Mouse (Mus musculus) forebrain, embryonic 10.5 days (tissue): Measurements from ENCODE around the gene Kdm5c. TPM values are rescaled to one million over a fixed set of nuclear protein-coding genes. Genes with fewer than 3 reads are reported as not detected.
"Not testable (repeated sequence)": the region's sequence is repeated elsewhere in the genome, so short reads cannot be mapped to it uniquely, and the experiment has no call there.

Experiments used
- DNase-seq: peaks from one replicate; pipeline ENCODE4 v3.0.0-alpha.2; 2017; ENCODE audit warnings: low spot score; ENCODE audit errors: extremely low spot score
- H3K27ac ChIP-seq: fragments of 300-500 bp; sonication (generic); 2 replicates; pipeline ENCODE4 v1.5.1; 2016; ENCODE audit warnings: mild to moderate bottlenecking
- H3K27me3 ChIP-seq: fragments of 300-500 bp; sonication (generic); 2 replicates; pipeline ENCODE4 v1.6.1; 2016; ENCODE audit warnings: mild to moderate bottlenecking; ENCODE audit not compliant: poor library complexity, severe bottlenecking
- H3K36me3 ChIP-seq: fragments of 300-500 bp; sonication (generic); replicated peaks from 2 replicates; pipeline ENCODE4 v1.6.1; 2016; ENCODE audit warnings: mild to moderate bottlenecking, moderate library complexity
- H3K4me1 ChIP-seq: fragments of 300-500 bp; sonication (generic); 2 replicates; pipeline ENCODE4 v1.6.1; 2016
- H3K4me3 ChIP-seq: fragments of 300-500 bp; sonication (generic); 2 replicates; pipeline ENCODE4 v1.5.1; 2016; ENCODE audit warnings: mild to moderate bottlenecking, moderate library complexity
- H3K9me3 ChIP-seq: fragments of 300-500 bp; sonication (generic); 2 replicates; pipeline ENCODE4 v1.6.1; 2016; ENCODE audit warnings: mild to moderate bottlenecking, moderate library complexity
- WGBS: fragments of 180-500 bp; shearing (Covaris S2); methylation state at CpG from one replicate; pipeline ENCODE4 v1.1.7; 2016; 5-methylcytosine and 5-hydroxymethylcytosine counted together
- polyA plus RNA-seq: library from polyadenylated mRNA; unstranded; fragments of >200 nt; fragmentation: Nextera tagmentation; extraction: Ambion mirVana; gene quantifications from 2 replicates; pipeline ENCODE4 v1.2.1, GENCODE M21; 2016

Gene Kdm5c
- polyA plus RNA-seq, 1 experiment from 2014 or later = 69.3 TPM

DNA sequence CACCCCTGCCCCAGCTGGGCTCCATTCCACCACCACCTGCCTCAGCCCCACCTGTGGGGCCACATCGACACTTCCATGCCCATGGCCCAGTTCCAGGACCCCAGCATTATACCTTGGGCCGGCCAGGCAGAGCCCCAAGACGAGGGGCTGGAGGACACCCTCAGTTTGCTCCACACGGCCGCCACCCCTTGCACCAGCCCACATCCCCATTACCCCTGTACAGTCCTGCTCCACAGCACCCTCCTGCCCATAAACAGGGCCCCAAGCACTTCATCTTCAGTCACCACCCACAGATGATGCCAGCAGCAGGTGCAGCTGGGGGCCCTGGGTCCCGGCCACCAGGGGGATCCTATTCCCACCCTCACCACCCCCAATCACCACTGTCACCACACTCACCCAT, 9.5 kb upstream of the Kdm5c start:
- Histone ChIP-seq H3K27me3 (peaks cover 100% of the 10 kb centered on the region), H3K27ac (no peak overlapping the region)
- 86% methylated on average over 6 of the region's 6 CpGs for WGBS

GRCm38 (mm10) chrX:152224280-152224679, 8.5 kb upstream of the Kdm5c start:
- Histone ChIP-seq H3K36me3 (no peaks in the 10 kb centered on the region), H3K4me1 (no peaks in the 10 kb centered on the region), H3K4me3 (no peak overlapping the region), H3K9me3 (no peaks in the 10 kb centered on the region), H3K27me3 (peaks cover 100% of the 10 kb centered on the region), H3K27ac (no peak overlapping the region)
- no peak for DNase-seq
- 81% methylated on average over 5 of the region's 5 CpGs for WGBS

More for the DNA sequence above, 9.5 kb upstream of the Kdm5c start:
- Histone ChIP-seq H3K4me3 (no peak overlapping the region), H3K36me3 (no peaks in the 10 kb centered on the region), H3K4me1 (no peaks in the 10 kb centered on the region), H3K9me3 (no peaks in the 10 kb centered on the region)
- no peak for DNase-seq

- 33% methylated on average over 3 of the region's 3 CpGs for WGBS
- Histone ChIP-seq H3K27me3 (peaks cover 13% of the 10 kb centered on the region), H3K4me3 (peak overlapping the region; percentile 86), H3K9me3 (no peaks in the 10 kb centered on the region), H3K4me1 (peaks cover 17% of the 10 kb centered on the region), H3K27ac (peak overlapping the region; percentile 93; the same call in 1 of the 2 replicates), H3K36me3 (peaks cover 29% of the 10 kb centered on the region)
- DNase-seq = no peak
These were observed 1.3 kb downstream of the Kdm5c start for GRCm38 (mm10) chrX:152234125-152234524.

DNA sequence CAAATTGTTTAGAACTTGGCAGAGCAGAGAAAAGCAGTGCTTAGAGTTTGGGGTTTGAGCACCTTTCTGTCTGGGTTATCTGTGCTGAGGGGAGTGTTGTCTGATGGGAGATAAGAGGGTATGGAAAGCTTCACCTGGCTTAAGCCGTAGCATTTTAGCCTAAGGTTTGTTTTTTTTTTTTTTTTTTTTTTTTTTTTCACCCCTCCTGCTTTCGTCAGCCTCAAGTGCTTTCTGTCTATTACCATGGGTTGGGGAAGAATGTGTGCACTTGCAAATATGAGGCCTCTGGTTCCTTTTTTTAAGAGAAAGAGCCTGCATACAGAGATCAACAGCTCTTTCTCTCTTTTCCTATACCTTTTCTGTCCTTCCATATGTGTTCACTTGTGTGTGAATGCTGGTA, 2.9 kb downstream of the Kdm5c start:
- DNase-seq = no peak
- WGBS = 88% methylated on average over 2 of the region's 2 CpGs
- no peaks in the 10 kb centered on the region for H3K9me3 ChIP-seq
- H3K27me3 ChIP-seq = peaks cover under 1% of the 10 kb centered on the region
- H3K36me3 ChIP-seq = peaks cover 45% of the 10 kb centered on the region
- peaks cover 17% of the 10 kb centered on the region for H3K4me1 ChIP-seq
- 0 out of 2 replicates have a peak overlapping the region, but pooled peaks have one; percentile 86 for H3K4me3 ChIP-seq
- no peak overlapping the region for H3K27ac ChIP-seq

DNA sequence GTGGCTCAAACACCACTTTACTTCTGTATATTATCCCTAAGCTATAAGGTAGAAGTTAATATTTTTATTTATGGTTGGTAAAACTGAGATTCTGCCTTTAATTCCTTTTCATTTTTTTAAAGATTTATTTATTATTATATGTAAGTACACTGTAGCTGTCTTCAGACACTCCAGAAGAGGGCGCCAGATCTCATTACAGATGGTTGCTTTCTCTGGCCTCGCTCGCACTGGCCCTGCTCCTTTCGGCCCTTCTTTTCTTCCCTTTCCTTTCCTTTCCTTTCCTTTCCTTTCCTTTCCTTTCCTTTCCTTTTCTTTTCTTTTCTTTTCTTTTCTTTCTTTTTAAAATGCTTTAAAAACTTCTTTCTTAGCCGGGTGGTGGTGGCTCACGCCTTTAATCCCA, 10.3 kb downstream of the Kdm5c start:
- WGBS = 80% methylated on average over 6 of the region's 6 CpGs
- not testable (repeated sequence) for H3K27ac ChIP-seq, H3K9me3 ChIP-seq, DNase-seq, H3K4me1 ChIP-seq, H3K4me3 ChIP-seq, H3K27me3 ChIP-seq
- peaks cover 98% of the 10 kb centered on the region for H3K36me3 ChIP-seq

DNA sequence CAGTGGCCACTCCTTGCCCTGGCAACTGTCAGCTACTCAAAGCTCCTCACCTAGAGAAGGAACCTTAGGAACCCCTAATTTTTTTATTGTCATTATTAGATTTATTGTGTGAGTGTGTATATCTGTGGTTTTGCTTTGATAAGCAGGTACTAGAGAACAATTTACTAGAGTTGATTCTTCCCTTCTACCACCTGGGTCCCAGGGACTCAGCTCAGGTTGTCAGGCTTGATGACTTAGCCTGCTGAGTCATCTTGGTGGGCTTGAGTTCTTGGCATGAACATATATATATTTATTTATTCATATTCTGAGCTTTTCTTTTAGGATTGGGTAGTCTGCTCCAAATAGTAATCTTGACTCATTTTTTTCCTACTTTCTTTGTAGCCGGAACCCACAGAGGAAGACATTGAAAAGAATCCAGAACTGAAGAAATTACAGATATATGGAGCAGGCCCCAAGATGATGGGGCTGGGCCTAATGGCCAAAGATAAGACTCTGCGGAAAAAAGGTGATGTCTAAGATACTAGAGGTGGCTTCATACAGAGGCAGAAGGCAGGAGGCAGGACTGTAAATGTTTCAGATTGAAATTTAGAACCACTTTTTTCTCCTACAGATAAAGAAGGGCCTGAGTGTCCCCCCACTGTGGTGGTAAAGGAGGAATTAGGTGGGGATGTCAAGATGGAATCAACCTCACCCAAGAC, 11.8 kb downstream of the Kdm5c start:
- H3K9me3 ChIP-seq = no peaks in the 10 kb centered on the region
- peaks cover 13% of the 10 kb centered on the region for H3K27me3 ChIP-seq
- no peak overlapping the region for H3K4me3 ChIP-seq
- no peaks in the 10 kb centered on the region for H3K4me1 ChIP-seq
- DNase-seq = no peak
- 90% methylated on average over 2 of the region's 2 CpGs for WGBS
- H3K27ac ChIP-seq = no peak overlapping the region
- H3K36me3 ChIP-seq = peaks cover 98% of the 10 kb centered on the region

GRCm38 (mm10) chrX:152271189-152271588, 38.4 kb downstream of the Kdm5c start:
- no peaks in the 10 kb centered on the region for H3K4me1 ChIP-seq
- H3K9me3 ChIP-seq = no peaks in the 10 kb centered on the region
- 98% methylated on average over 11 of the region's 11 CpGs for WGBS
- H3K27ac ChIP-seq = no peak overlapping the region
- H3K4me3 ChIP-seq = no peak overlapping the region
- H3K36me3 ChIP-seq = peaks cover 100% of the 10 kb centered on the region
- DNase-seq = no peak
- H3K27me3 ChIP-seq = peaks cover 50% of the 10 kb centered on the region

DNA sequence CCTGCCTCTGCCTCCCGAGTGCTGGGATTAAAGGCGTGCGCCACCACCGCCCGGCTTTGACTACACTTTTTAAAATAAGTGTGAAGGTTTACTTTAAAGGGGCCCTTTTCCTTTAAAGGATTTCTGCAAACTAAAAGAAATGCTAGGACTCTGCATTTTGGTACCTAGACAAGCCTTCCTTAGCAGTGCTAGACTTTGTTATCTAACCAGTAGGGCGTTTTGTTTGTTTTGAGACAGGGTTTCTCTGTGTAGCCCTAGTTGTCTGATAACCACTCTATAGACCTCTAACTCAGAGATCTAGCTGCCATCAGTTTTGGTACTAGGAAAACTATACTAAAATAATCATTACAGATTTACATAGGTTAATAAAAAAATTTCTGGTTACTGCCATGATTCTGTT, 46.6 kb downstream of the Kdm5c start:
- H3K27ac ChIP-seq = no peak overlapping the region
- no peaks in the 10 kb centered on the region for H3K4me1 ChIP-seq
- no peaks in the 10 kb centered on the region for H3K9me3 ChIP-seq
- peaks cover 18% of the 10 kb centered on the region; the same call in 1 of the 2 replicates for H3K27me3 ChIP-seq
- WGBS = 85% methylated on average over 6 of the region's 6 CpGs
- no peak overlapping the region for H3K4me3 ChIP-seq
- DNase-seq = no peak
- peaks cover 22% of the 10 kb centered on the region for H3K36me3 ChIP-seq

- H3K4me1 ChIP-seq = no peaks in the 10 kb centered on the region
- DNase-seq = no peak
- H3K27ac ChIP-seq = no peak overlapping the region
- H3K27me3 ChIP-seq = peaks cover 22% of the 10 kb centered on the region
- no peaks in the 10 kb centered on the region for H3K9me3 ChIP-seq
- WGBS = 81% methylated on average over 3 of the region's 3 CpGs
- H3K4me3 ChIP-seq = no peak overlapping the region
- no peaks in the 10 kb centered on the region for H3K36me3 ChIP-seq
These were observed 51.9 kb downstream of the Kdm5c start for GRCm38 (mm10) chrX:152284746-152285145.

- WGBS = 50% methylated on average over 1 of the region's 1 CpGs
- H3K4me1 ChIP-seq, H3K4me3 ChIP-seq, H3K36me3 ChIP-seq, H3K9me3 ChIP-seq, H3K27ac ChIP-seq, DNase-seq: not testable (repeated sequence)
- H3K27me3 ChIP-seq = peaks cover 31% of the 10 kb centered on the region
These were observed 54.2 kb downstream of the Kdm5c start for GRCm38 (mm10) chrX:152287026-152287425.

DNA sequence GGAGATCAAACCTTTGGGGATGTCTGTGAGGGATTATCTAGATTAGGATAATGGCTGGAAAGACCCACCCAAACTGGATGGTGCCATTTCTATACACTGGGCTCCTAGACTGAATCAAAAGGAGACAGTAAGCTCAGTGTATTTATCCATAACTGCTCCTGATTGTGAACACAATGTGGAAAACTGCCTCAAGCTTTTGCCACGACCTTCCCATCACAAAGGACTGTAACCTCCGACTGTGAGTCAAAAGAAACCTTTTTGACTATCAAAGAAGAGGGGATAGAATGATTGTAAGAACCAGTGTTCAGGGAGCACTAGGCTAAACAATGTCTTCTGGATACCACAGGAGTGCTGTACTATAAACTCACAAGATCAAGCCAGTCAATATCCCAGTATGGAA, 73.4 kb downstream of the Kdm5c start:
- Histone ChIP-seq H3K9me3 (no peaks in the 10 kb centered on the region), H3K36me3 (peaks cover 2% of the 10 kb centered on the region; the same call in 1 of the 2 replicates), H3K27me3 (peaks cover 77% of the 10 kb centered on the region), H3K4me3 (no peak overlapping the region), H3K27ac (no peak overlapping the region), H3K4me1 (no peaks in the 10 kb centered on the region)
- no peak for DNase-seq
- whole genome bisulfite sequencing = 75% methylated on average over 2 of the region's 2 CpGs

- Histone ChIP-seq H3K27me3 (peaks cover 65% of the 10 kb centered on the region), H3K27ac (no peak overlapping the region), H3K4me1 (no peaks in the 10 kb centered on the region), H3K4me3 (no peak overlapping the region), H3K9me3 (no peaks in the 10 kb centered on the region), H3K36me3 (peaks cover 2% of the 10 kb centered on the region; the same call in 1 of the 2 replicates)
- no peak for DNase-seq
These were observed 74.6 kb downstream of the Kdm5c start for GRCm38 (mm10) chrX:152307371-152307770.

DNA sequence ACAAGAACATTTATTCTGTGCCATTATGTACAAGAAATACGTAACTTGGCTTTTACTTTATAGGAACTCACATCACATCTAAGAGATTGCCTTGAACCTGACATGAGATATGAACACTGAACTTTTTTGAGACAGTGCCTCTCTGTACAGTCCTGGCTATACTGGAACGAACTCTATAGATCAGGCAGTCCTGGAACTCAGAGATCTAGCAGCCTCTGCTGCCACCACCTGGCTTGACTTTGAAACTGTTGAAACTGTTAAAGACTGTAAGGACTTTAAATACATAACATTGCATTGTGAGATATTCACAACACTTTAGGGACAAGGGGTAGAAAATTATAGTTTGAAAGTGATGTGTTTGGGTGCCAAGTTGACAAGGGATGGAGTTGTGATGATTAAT, 75.1 kb downstream of the Kdm5c start:
- 80% methylated on average over 2 of the region's 2 CpGs for WGBS
- H3K4me1 ChIP-seq = no peaks in the 10 kb centered on the region
- no peaks in the 10 kb centered on the region for H3K9me3 ChIP-seq
- DNase-seq = no peak
- no peak overlapping the region for H3K27ac ChIP-seq
- peaks cover 2% of the 10 kb centered on the region; the same call in 1 of the 2 replicates for H3K36me3 ChIP-seq
- H3K4me3 ChIP-seq = no peak overlapping the region
- H3K27me3 ChIP-seq = peaks cover 63% of the 10 kb centered on the region
